Mouse (Mus musculus) CH12.LX (cell line): ENCODE results near the gene Gtf3c1.

Experiments
- CTCF ChIP-seq, 2 experiments: IDR thresholded peaks in 1 of 2; conservative IDR thresholded peaks in 1 of 2; 2 replicates each; pipeline ENCODE4 v1.5.1; 2011 to 2012; ENCODE audit warnings: low read depth in 2 of 2, low read length in 2 of 2, improper control_type of control experiment in 1 of 2, inconsistent platforms in 1 of 2, mild to moderate bottlenecking in 1 of 2, moderate library complexity in 1 of 2
- E2F4 ChIP-seq: IDR thresholded peaks from 2 replicates; pipeline ENCODE4 v1.6.1; 2011; ENCODE audit warnings: low read depth, low read length, improper control_type of control experiment; ENCODE audit not compliant: insufficient replicate concordance
- EP300 ChIP-seq: IDR thresholded peaks from 2 replicates; pipeline ENCODE4 v1.6.1; 2011; ENCODE audit warnings: low read length, improper control_type of control experiment
- ETS1 ChIP-seq: conservative IDR thresholded peaks from 2 replicates; pipeline ENCODE4 v1.6.1; 2012; ENCODE audit warnings: low read depth, mild to moderate bottlenecking, inconsistent platforms, low read length, improper control_type of control experiment, moderate library complexity
- HCFC1 ChIP-seq: IDR thresholded peaks from 2 replicates; pipeline ENCODE4 v1.6.1; 2012; ENCODE audit warnings: low read depth, mild to moderate bottlenecking, inconsistent platforms, low read length, improper control_type of control experiment
- POLR2A ChIP-seq: IDR thresholded peaks from 2 replicates; pipeline ENCODE4 v1.6.1; 2011; ENCODE audit warnings: low read depth, mild to moderate bottlenecking, improper control_type of control experiment, low read length
- POLR2AphosphoS2 ChIP-seq: IDR thresholded peaks from 2 replicates; pipeline ENCODE4 v1.6.1; 2011; ENCODE audit warnings: low read depth, low read length, improper control_type of control experiment
- UBTF ChIP-seq: IDR thresholded peaks from 2 replicates; pipeline ENCODE4 v1.6.1; 2012; ENCODE audit warnings: low read depth, mild to moderate bottlenecking, inconsistent platforms, low read length, improper control_type of control experiment, moderate library complexity
- ZC3H11A ChIP-seq: IDR thresholded peaks from 2 replicates; pipeline ENCODE4 v1.6.1; 2012; ENCODE audit warnings: low read depth, mild to moderate bottlenecking, inconsistent platforms, low read length, improper control_type of control experiment
- ZNF384 ChIP-seq: IDR thresholded peaks from 2 replicates; pipeline ENCODE4 v1.6.1; 2012; ENCODE audit warnings: low read depth, low read length, improper control_type of control experiment, inconsistent platforms

GRCm38 (mm10) chr7:125690516-125690915 is 17.1 kb downstream of the Gtf3c1 start:
- TF ChIP-seq POLR2A (no peak), EP300 (no peak), UBTF (no peak), ETS1 (no peak), HCFC1 (no peak), CTCF (conservative IDR thresholded peaks at IDR 0.05 in 1 of 2, IDR thresholded peaks at IDR 0.05 in 1 of 2; ENCODE audit: low read depth in 2 of 2, low read length in 2 of 2) (no peak), ZC3H11A (no peak), E2F4 (no peak), POLR2AphosphoS2 (no peak), ZNF384 (no peak)
